16 mouse cellular contexts compared by ENCODE assay signal in the genomic region with DNA sequence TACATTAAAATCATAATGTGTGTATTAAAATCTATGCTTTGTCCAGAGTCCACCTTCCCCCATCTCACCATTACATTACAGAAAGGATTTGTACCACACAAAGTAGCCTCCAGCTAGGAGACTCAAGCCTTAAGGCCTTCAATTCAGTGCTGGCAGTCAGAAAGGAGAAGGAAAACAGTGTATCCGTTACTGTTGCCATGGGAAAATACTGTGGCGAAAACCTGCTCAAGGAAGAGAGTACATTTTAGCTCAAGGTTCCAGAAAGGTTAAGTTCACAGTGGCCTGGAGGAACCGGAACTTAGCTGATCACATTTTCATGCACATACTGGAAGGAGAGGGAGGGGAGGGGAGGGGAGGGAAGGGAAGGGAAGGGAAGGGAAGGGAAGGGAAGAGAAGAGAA.
"Had no signal": no experiment of that assay in that cellular context is flagged by ENCODE, and none has a peak within 500 bp of the region (broad histone marks: within the 10 kb centered on the region; RNA-seq: fewer than 3 reads in every experiment).

No protein-coding gene starts in this region.

- H3K9ac ChIP-seq: lung, embryonic 14.5 days; midbrain, embryonic 13.5 days; neural tube, embryonic 13.5 days; neural tube, embryonic 15.5 days had no signal

- H3K4me3 ChIP-seq: midbrain, embryonic 10.5 days; midbrain, embryonic 13.5 days; myocyte; neural tube, embryonic 13.5 days; neural tube, embryonic 15.5 days had no signal

- H3K36me3 ChIP-seq: midbrain, embryonic 10.5 days; midbrain, embryonic 13.5 days; neural tube, embryonic 13.5 days; neural tube, embryonic 15.5 days had no signal

- DNase-seq: lung, adult 18-20 months; lung, embryonic 14.5 days; lung, postnatal 10 days; retina, postnatal 1 day; right cerebral cortex, adult 18-20 months; right cerebral cortex, postnatal 25 days; right cerebral cortex, postnatal 4 days; spleen, adult 18-20 months; thymus, adult 18-20 months; thymus, postnatal 25 days; thymus, postnatal 4 days had no signal

- H3K27ac ChIP-seq: midbrain, embryonic 10.5 days; midbrain, embryonic 13.5 days; neural tube, embryonic 13.5 days; neural tube, embryonic 15.5 days had no signal

- H3K9me3 ChIP-seq: midbrain, embryonic 10.5 days; midbrain, embryonic 13.5 days; neural tube, embryonic 13.5 days; neural tube, embryonic 15.5 days had no signal
